Mouse (Mus musculus) gastrocnemius, postnatal 25 days (tissue): ENCODE data around the gene Rsrp1. TPM values are rescaled to one million over a fixed set of nuclear protein-coding genes. Genes with fewer than 3 reads are reported as not detected.

ENCODE experiments used
- DNase-seq: peaks from one replicate; pipeline ENCODE4 v3.0.0; 2022
- total RNA-seq, 2 experiments: library from RNA; stranded (reverse); gene quantifications; 1 replicate in 1 of 2; 2 replicates in 1 of 2; pipeline ENCODE4 v1.2.3; 2021

Rsrp1 gene
- total RNA-seq, 2 experiments from 2014 or later, result 155 to 161 TPM

- no peak for DNase-seq
Measured at GRCm38 (mm10) chr4:134963021-134963776, 39.8 kb downstream of the Rsrp1 start.

- no peak for DNase-seq
Measured at GRCm38 (mm10) chr4:134967887-134968604, 44.7 kb downstream of the Rsrp1 start.

- no peak for DNase-seq
Measured at GRCm38 (mm10) chr4:134968605-134968976, 45.2 kb downstream of the Rsrp1 start.

GRCm38 (mm10) chr4:134975261-134975928 lies 52.0 kb downstream of the Rsrp1 start:
- no peak for DNase-seq

- no peak for DNase-seq
Measured at GRCm38 (mm10) chr4:134975929-134976308, 52.5 kb downstream of the Rsrp1 start.

Other genes starting within 250 kb of the Rsrp1 start
- gene Man1c1, start 219.3 kb upstream of the Rsrp1 start, total RNA-seq, result 1 to 10 TPM; 4.1 to 5.1 TPM
- gene Ldlrap1, start 155.6 kb upstream of the Rsrp1 start, total RNA-seq, result 1 to 10 TPM; 3.2 to 5.0 TPM
- gene Maco1, start 70.2 kb upstream of the Rsrp1 start, total RNA-seq, result 10 to 100 TPM; 10.6 to 15.4 TPM
- gene Rhd, start 59.1 kb upstream of the Rsrp1 start, total RNA-seq, result not detected
- gene Tmem50a, start 8.6 kb upstream of the Rsrp1 start, total RNA-seq, result 10 to 100 TPM; 25.7 to 32.2 TPM
- gene Syf2, start 7.3 kb downstream of the Rsrp1 start, total RNA-seq, result 10 to 100 TPM; 32.7 to 34.8 TPM
- under 1 TPM in 1 of 2 experiments, not detected in 1; 0.11 TPM for gene Runx3, start 197.1 kb downstream of the Rsrp1 start, total RNA-seq